Mouse (Mus musculus) G1E (cell line): ENCODE data around the gene BC049730.

ENCODE experiments used
- CTCF ChIP-seq: IDR thresholded peaks from 2 replicates; pipeline ENCODE4 v1.5.1; 2012; ENCODE audit warnings: low read depth, low read length, inconsistent platforms, mixed read lengths
- GATA1 ChIP-seq: IDR thresholded peaks from 2 replicates; pipeline ENCODE4 v1.6.1; 2012; ENCODE audit warnings: borderline replicate concordance, low read length, inconsistent platforms, mixed read lengths
- GATA2 ChIP-seq: IDR thresholded peaks from 2 replicates; pipeline ENCODE4 v1.6.1; 2012; ENCODE audit warnings: low read depth, low read length, inconsistent platforms, borderline replicate concordance
- POLR2AphosphoS5 ChIP-seq: IDR thresholded peaks from 2 replicates; pipeline ENCODE4 v1.6.1; 2012; ENCODE audit warnings: low read depth, low read length, inconsistent platforms; ENCODE audit not compliant: insufficient replicate concordance
- TAL1 ChIP-seq: conservative IDR thresholded peaks from 2 replicates; pipeline ENCODE4 v1.6.1; 2012; ENCODE audit warnings: low read depth, low read length, inconsistent platforms, mixed read lengths

GRCm38 (mm10) chr7:24750695-24751094 lies 41.7 kb downstream of the BC049730 start:
- no peak for TF ChIP-seq GATA1
- TF ChIP-seq TAL1 = no peak
- TF ChIP-seq CTCF = no peak
- TF ChIP-seq GATA2 = no peak
- no peak for TF ChIP-seq POLR2AphosphoS5
